Mouse (Mus musculus): Measurements from ENCODE around the gene 9630041A04Rik.

- TF ChIP-seq FLI1 (IDR thresholded peaks at IDR 0.05; ENCODE audit: low read length) (no peak), GATA1 (IDR thresholded peaks at IDR 0.05; ENCODE audit: borderline replicate concordance, low read length) (no peak)
Measured at GRCm38 (mm10) chr9:101897851-101898250, 36.2 kb downstream of the 9630041A04Rik start.

Data from megakaryocyte, embryonic 14.5 days (primary cell).